Mouse (Mus musculus): ENCODE results near the gene Kcnab3. TPM values are rescaled to one million over a fixed set of nuclear protein-coding genes. Genes with fewer than 3 reads are reported as not detected.
A peak's percentile ranks its signal among the peaks of the same experiment; 100 is the strongest.

Kcnab3 gene
- polyA plus RNA-seq, 1 experiment = 3.2 TPM

DNA sequence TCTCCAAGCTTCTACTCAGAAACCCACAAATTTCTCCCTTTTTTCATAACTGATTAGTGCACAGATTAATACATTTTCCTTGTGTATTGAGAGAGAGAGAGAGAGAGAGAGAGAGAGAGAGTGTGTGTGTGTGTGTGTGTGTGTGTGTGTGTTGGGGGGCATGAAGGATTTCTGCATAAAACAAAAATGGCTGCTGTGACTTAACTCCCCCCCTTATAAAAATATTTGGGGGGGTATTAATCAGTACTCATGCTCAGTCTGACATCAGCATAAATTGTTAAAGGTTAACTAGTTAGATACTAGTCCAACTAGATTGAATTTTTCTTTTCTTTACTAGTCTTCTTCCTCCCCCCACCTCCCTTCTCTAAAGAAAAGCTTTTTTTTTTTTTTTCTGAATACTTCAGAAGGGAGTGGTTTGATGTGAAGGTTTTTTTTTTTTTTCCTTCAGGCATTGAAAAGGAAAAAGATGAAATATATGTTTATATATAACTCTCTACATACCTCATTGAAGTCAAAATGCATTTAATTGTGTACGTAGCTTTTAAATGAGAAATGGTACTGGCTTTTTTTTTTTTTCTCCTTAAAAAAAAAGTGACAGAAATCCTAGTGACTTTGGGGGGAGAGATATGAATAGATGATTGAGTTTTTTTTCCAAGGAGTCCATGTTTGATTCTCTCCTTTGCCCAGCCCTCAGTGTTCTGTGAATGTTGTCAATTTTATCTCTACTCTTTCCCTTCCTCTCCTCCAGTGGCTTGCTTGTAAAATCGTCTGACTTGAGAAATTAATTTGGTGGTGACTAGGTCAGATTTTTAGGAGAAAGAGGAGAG, 44.1 kb downstream of the Kcnab3 start:
- Histone ChIP-seq H3K36me3 (ENCODE audit: control insufficient read depth, insufficient read depth) (no peaks in the 10 kb centered on the region), H3K27me3 (ENCODE audit: control insufficient read depth, insufficient read depth, insufficient read length) (no peaks in the 10 kb centered on the region), H3K4me3 (ENCODE audit: insufficient read depth, poor library complexity, severe bottlenecking) (peak overlapping the region; percentile 64), H3K79me3 (ENCODE audit: low read depth) (peaks cover 7% of the 10 kb centered on the region), H3K79me2 (ENCODE audit: control insufficient read depth, insufficient read depth) (peaks cover 23% of the 10 kb centered on the region), H3ac (ENCODE audit: control insufficient read depth, insufficient read length, low read depth) (no peak overlapping the region)
- TF ChIP-seq USF1 (IDR thresholded peaks at IDR 0.05; ENCODE audit: low read depth) = no peak

DNA sequence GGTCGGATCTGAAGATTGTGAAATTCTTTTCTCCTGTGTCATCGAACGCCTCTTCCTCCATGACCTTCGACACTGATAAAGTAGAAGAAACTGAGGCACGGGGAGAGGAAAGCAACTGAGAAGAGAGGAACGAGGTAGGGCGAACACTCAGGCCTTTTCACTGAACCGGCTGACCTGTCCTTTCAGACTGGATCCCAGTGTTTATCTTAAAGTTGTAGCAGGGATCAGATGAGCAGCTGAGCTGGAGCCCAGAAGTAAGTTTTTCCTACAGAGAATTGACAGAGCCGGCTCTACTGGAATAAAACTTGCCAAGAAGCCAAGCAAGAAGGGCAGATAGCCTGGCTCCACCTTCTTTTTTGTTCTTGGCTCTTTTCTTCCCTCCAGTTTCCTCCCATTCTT, 44.8 kb downstream of the Kcnab3 start:
- H3ac ChIP-seq (ENCODE audit: control insufficient read depth, insufficient read length, low read depth) = no peak overlapping the region
- H3K27me3 ChIP-seq (ENCODE audit: control insufficient read depth, insufficient read depth, insufficient read length) = no peaks in the 10 kb centered on the region
- peaks cover 3% of the 10 kb centered on the region for H3K79me3 ChIP-seq (ENCODE audit: low read depth)
- no peak for TF ChIP-seq USF1 (IDR thresholded peaks at IDR 0.05; ENCODE audit: low read depth)
- TF ChIP-seq FOSL1 (IDR thresholded peaks at IDR 0.05; ENCODE audit: insufficient read depth, low read length, poor library complexity, severe bottlenecking) = no peak
- no peak for TF ChIP-seq MAX (IDR thresholded peaks at IDR 0.05)
- no peak for TF ChIP-seq MYOG (IDR thresholded peaks at IDR 0.05; ENCODE audit: control insufficient read depth, extremely low read depth, insufficient read length)
- TF ChIP-seq MYOD1 (IDR thresholded peaks at IDR 0.05; ENCODE audit: control insufficient read depth, insufficient read length, low read depth) = no peak
- no peak for TF ChIP-seq CTCF (IDR thresholded peaks at IDR 0.05; ENCODE audit: control insufficient read depth, insufficient read depth, insufficient read length)
- no peak for TF ChIP-seq CEBPB (IDR thresholded peaks at IDR 0.05; ENCODE audit: low read depth)
- peaks cover 16% of the 10 kb centered on the region for H3K79me2 ChIP-seq (ENCODE audit: control insufficient read depth, insufficient read depth)
- no peak overlapping the region for H3K4me3 ChIP-seq (ENCODE audit: insufficient read depth, poor library complexity, severe bottlenecking)
- H3K36me3 ChIP-seq (ENCODE audit: control insufficient read depth, insufficient read depth) = no peaks in the 10 kb centered on the region

DNA sequence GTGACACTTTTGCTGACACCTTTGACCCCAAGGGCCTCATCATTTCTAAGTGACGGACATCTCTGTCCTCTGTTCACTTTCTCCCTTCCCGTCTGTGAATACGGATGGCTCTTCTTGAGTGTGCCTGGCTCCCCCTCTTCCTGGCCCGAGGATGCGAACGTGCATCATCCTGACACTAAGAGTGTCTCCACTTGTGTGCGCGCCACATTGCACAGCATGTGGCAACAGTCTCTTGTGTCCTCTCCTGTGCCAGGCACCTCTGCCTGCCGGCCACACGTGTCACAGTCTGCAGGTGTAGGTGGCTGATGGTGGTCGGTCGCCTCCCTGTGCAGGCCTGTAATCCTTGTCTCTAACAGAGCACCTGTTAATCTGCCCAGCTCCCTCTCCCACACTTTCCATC, 45.5 kb downstream of the Kcnab3 start:
- no peaks in the 10 kb centered on the region for H3K27me3 ChIP-seq (ENCODE audit: control insufficient read depth, insufficient read depth, insufficient read length)
- H3ac ChIP-seq (ENCODE audit: control insufficient read depth, insufficient read length, low read depth) = no peak overlapping the region
- H3K79me2 ChIP-seq (ENCODE audit: control insufficient read depth, insufficient read depth) = peaks cover 13% of the 10 kb centered on the region
- no peak overlapping the region for H3K4me3 ChIP-seq (ENCODE audit: insufficient read depth, poor library complexity, severe bottlenecking)
- TF ChIP-seq FOSL1 (IDR thresholded peaks at IDR 0.05; ENCODE audit: insufficient read depth, low read length, poor library complexity, severe bottlenecking) (no peak), USF1 (IDR thresholded peaks at IDR 0.05; ENCODE audit: low read depth) (no peak), MAX (IDR thresholded peaks at IDR 0.05) (no peak), MYOD1 (IDR thresholded peaks at IDR 0.05; ENCODE audit: control insufficient read depth, insufficient read length, low read depth) (no peak), CTCF (IDR thresholded peaks at IDR 0.05; ENCODE audit: control insufficient read depth, insufficient read depth, insufficient read length) (no peak), CEBPB (IDR thresholded peaks at IDR 0.05; ENCODE audit: low read depth) (no peak), MYOG (IDR thresholded peaks at IDR 0.05; ENCODE audit: control insufficient read depth, extremely low read depth, insufficient read length) (no peak)
- no peaks in the 10 kb centered on the region for H3K36me3 ChIP-seq (ENCODE audit: control insufficient read depth, insufficient read depth)
- H3K79me3 ChIP-seq (ENCODE audit: low read depth) = peaks cover 2% of the 10 kb centered on the region

DNA sequence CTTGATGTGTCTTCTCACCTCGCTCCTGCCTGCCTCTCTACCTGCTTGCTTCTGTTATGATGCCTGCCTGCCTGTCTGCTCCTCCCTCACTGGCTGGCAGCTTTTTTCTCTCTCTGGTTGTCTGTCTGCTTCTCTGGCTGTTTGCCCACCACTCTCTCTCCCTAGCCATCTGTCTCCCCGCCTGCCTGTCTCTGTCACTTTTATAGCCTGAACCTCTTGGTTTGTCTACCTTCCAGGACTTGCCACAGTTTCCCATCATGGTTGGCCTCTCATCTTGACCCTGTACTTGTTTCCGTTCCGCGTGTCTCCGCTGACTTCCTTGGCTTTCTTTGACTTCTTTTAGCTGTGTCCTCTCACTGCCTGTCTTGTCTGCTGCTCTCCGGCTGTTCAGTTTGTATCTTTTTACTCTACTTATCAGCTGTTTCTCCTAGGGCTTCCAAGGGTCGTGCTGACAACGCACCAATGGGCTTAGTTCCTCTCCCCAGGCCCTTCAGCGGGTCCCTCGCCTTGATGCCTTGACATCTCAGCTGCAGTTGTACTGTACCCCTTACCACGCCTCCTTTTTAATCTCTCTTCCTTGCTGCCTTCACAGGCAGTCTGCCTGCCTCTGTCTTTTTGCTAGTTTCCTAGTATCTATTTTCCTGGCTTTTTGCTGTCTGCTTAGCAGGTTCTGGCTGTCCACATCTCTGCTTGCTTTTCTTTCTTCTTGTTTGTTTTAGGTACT, 46.2 kb downstream of the Kcnab3 start:
- Histone ChIP-seq H3ac (ENCODE audit: control insufficient read depth, insufficient read length, low read depth) (no peak overlapping the region), H3K4me3 (ENCODE audit: insufficient read depth, poor library complexity, severe bottlenecking) (no peak overlapping the region), H3K79me2 (ENCODE audit: control insufficient read depth, insufficient read depth) (peaks cover 13% of the 10 kb centered on the region), H3K27me3 (ENCODE audit: control insufficient read depth, insufficient read depth, insufficient read length) (no peaks in the 10 kb centered on the region), H3K79me3 (ENCODE audit: low read depth) (peaks cover 2% of the 10 kb centered on the region), H3K36me3 (ENCODE audit: control insufficient read depth, insufficient read depth) (no peaks in the 10 kb centered on the region)
- no peak for TF ChIP-seq MYOD1 (IDR thresholded peaks at IDR 0.05; ENCODE audit: control insufficient read depth, insufficient read length, low read depth)
- TF ChIP-seq CEBPB (IDR thresholded peaks at IDR 0.05; ENCODE audit: low read depth) = no peak
- TF ChIP-seq FOSL1 (IDR thresholded peaks at IDR 0.05; ENCODE audit: insufficient read depth, low read length, poor library complexity, severe bottlenecking) = no peak
- no peak for TF ChIP-seq USF1 (IDR thresholded peaks at IDR 0.05; ENCODE audit: low read depth)
- no peak for TF ChIP-seq CTCF (IDR thresholded peaks at IDR 0.05; ENCODE audit: control insufficient read depth, insufficient read depth, insufficient read length)

DNA sequence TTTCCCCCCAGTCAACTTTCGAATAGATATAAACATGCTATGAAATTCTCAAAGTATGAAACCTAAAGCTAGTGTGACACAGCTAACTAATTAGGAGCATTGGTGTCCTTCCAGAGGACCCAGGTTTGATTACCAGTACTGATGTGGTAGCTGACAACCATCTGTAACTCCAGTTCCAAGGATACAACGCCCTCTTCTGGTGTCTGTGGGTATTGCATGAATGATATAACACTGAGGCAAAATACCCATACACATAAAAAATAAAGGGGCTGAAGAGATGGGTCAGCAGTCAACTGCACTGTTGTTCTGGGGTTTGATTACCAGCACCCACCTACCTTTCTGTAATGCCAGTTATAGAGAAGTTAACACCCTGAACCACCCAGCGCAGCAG, 46.7 kb downstream of the Kcnab3 start:
- peaks cover 9% of the 10 kb centered on the region for H3K79me2 ChIP-seq (ENCODE audit: control insufficient read depth, insufficient read depth)
- H3ac ChIP-seq (ENCODE audit: control insufficient read depth, insufficient read length, low read depth) = no peak overlapping the region
- H3K36me3 ChIP-seq (ENCODE audit: control insufficient read depth, insufficient read depth) = no peaks in the 10 kb centered on the region
- TF ChIP-seq MYOG (IDR thresholded peaks at IDR 0.05; ENCODE audit: control insufficient read depth, extremely low read depth, insufficient read length) (no peak), FOSL1 (IDR thresholded peaks at IDR 0.05; ENCODE audit: insufficient read depth, low read length, poor library complexity, severe bottlenecking) (no peak), MYOD1 (IDR thresholded peaks at IDR 0.05; ENCODE audit: control insufficient read depth, insufficient read length, low read depth) (no peak), CTCF (IDR thresholded peaks at IDR 0.05; ENCODE audit: control insufficient read depth, insufficient read depth, insufficient read length) (no peak), MAX (IDR thresholded peaks at IDR 0.05) (no peak)
- no peak overlapping the region for H3K4me3 ChIP-seq (ENCODE audit: insufficient read depth, poor library complexity, severe bottlenecking)
- no peaks in the 10 kb centered on the region for H3K79me3 ChIP-seq (ENCODE audit: low read depth)
- no peaks in the 10 kb centered on the region for H3K27me3 ChIP-seq (ENCODE audit: control insufficient read depth, insufficient read depth, insufficient read length)
